Mouse (Mus musculus): ENCODE measurements around the gene Ppm1b. TPM values are rescaled to one million over a fixed set of nuclear protein-coding genes. Genes with fewer than 3 reads are reported as not detected.

Ppm1b gene
- polyA plus RNA-seq, 1 experiment from 2014 or later = 36.9 TPM

GRCm38 (mm10) chr17:84988514-84988913 lies 32.0 kb downstream of the Ppm1b start:
- H3K4me1 ChIP-seq (replicated peaks; ENCODE audit: control insufficient read depth, insufficient read depth) = 0 out of 2 replicates have a peak, but pooled peaks cover 3% of the 10 kb centered on the region
- ATAC-seq (ENCODE audit: low FRiP score, low TSS enrichment) = no peak
- DNase-seq (ENCODE audit: low spot score) = no peak
- no peak overlapping the region for H3K4me2 ChIP-seq (replicated peaks; ENCODE audit: low read depth)
- TF ChIP-seq EP300 (optimal IDR thresholded peaks at IDR 0.05) (no peak), CTCF (IDR thresholded peaks at IDR 0.05; ENCODE audit: low read depth) (no peak)
- H3K27ac ChIP-seq (replicated peaks) = no peak overlapping the region
- H3K27me3 ChIP-seq (ENCODE audit: control insufficient read depth, insufficient read depth, low read length) = no peaks in the 10 kb centered on the region
- no peaks in the 10 kb centered on the region for H3K36me3 ChIP-seq (ENCODE audit: control insufficient read depth, insufficient read depth, low read length)
- H3K9me3 ChIP-seq (ENCODE audit: control insufficient read depth, low read length) = no peaks in the 10 kb centered on the region
- H3K4me3 ChIP-seq (ENCODE audit: low read depth, low read length) = no peak overlapping the region
- H3K9ac ChIP-seq (ENCODE audit: low read length) = no peak overlapping the region

DNA sequence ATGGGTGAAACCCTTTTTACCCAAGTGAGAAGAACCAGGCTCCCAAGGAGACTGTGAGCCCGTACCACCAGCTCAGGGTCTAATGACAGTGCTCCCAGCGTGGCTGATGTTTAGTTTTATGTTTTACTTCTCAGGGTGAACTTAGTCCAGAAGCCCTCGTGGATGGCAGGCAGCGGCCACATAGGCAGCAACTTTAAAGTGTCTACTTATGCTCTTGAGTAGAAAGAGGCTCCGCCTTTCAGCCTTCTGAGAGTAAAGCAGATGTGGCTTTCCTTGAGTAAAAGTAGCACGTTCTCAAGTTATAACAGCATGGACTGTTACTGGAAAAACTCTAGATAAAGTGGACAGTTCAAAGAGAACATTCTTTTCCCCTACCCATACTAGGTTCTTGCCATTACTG lies 39.3 kb downstream of the Ppm1b start:
- no peak for DNase-seq (ENCODE audit: low spot score)
- Histone ChIP-seq H3K9ac (ENCODE audit: low read length) (no peak overlapping the region), H3K27me3 (ENCODE audit: control insufficient read depth, insufficient read depth, low read length) (no peaks in the 10 kb centered on the region), H3K4me3 (ENCODE audit: low read depth, low read length) (no peak overlapping the region), H3K36me3 (ENCODE audit: control insufficient read depth, insufficient read depth, low read length) (no peaks in the 10 kb centered on the region), H3K4me1 (replicated peaks; ENCODE audit: control insufficient read depth, insufficient read depth) (no peaks in the 10 kb centered on the region), H3K9me3 (ENCODE audit: control insufficient read depth, low read length) (no peaks in the 10 kb centered on the region), H3K27ac (replicated peaks) (no peak overlapping the region), H3K4me2 (replicated peaks; ENCODE audit: low read depth) (no peak overlapping the region)
- no peak for TF ChIP-seq EP300 (optimal IDR thresholded peaks at IDR 0.05)
- no peak for ATAC-seq (ENCODE audit: low FRiP score, low TSS enrichment)
- WGBS = 75% methylated on average over 6 of the region's 6 CpGs

GRCm38 (mm10) chr17:84997639-84998038 lies 41.1 kb downstream of the Ppm1b start:
- ATAC-seq (ENCODE audit: low FRiP score, low TSS enrichment) (no peak), DNase-seq (ENCODE audit: low spot score) (no peak)
- no peak overlapping the region for H3K9ac ChIP-seq (ENCODE audit: low read length)
- H3K36me3 ChIP-seq (ENCODE audit: control insufficient read depth, insufficient read depth, low read length) = no peaks in the 10 kb centered on the region
- no peaks in the 10 kb centered on the region for H3K9me3 ChIP-seq (ENCODE audit: control insufficient read depth, low read length)
- H3K4me2 ChIP-seq (replicated peaks; ENCODE audit: low read depth) = no peak overlapping the region
- no peak for TF ChIP-seq CTCF (IDR thresholded peaks at IDR 0.05; ENCODE audit: low read depth)
- no peak for TF ChIP-seq EP300 (optimal IDR thresholded peaks at IDR 0.05)
- WGBS = 67% methylated on average over 1 of the region's 1 CpGs
- no peaks in the 10 kb centered on the region for H3K27me3 ChIP-seq (ENCODE audit: control insufficient read depth, insufficient read depth, low read length)
- no peak overlapping the region for H3K27ac ChIP-seq (replicated peaks)
- H3K4me3 ChIP-seq (ENCODE audit: low read depth, low read length) = no peak overlapping the region
- no peaks in the 10 kb centered on the region for H3K4me1 ChIP-seq (replicated peaks; ENCODE audit: control insufficient read depth, insufficient read depth)

- H3K4me1 ChIP-seq (replicated peaks; ENCODE audit: control insufficient read depth, insufficient read depth) = no peaks in the 10 kb centered on the region
- no peak for DNase-seq (ENCODE audit: low spot score)
- no peak overlapping the region for H3K9ac ChIP-seq (ENCODE audit: low read length)
- H3K27me3 ChIP-seq (ENCODE audit: control insufficient read depth, insufficient read depth, low read length) = no peaks in the 10 kb centered on the region
- no peaks in the 10 kb centered on the region for H3K9me3 ChIP-seq (ENCODE audit: control insufficient read depth, low read length)
- no peak for ATAC-seq (ENCODE audit: low FRiP score, low TSS enrichment)
- no peak overlapping the region for H3K4me3 ChIP-seq (ENCODE audit: low read depth, low read length)
- TF ChIP-seq EP300 (optimal IDR thresholded peaks at IDR 0.05) (no peak), CTCF (IDR thresholded peaks at IDR 0.05; ENCODE audit: low read depth) (no peak)
- H3K4me2 ChIP-seq (replicated peaks; ENCODE audit: low read depth) = no peak overlapping the region
- 81% methylated on average over 10 of the region's 10 CpGs for WGBS
- no peaks in the 10 kb centered on the region for H3K36me3 ChIP-seq (ENCODE audit: control insufficient read depth, insufficient read depth, low read length)
- H3K27ac ChIP-seq (replicated peaks) = no peak overlapping the region
Observed at GRCm38 (mm10) chr17:84999636-85000035, 43.1 kb downstream of the Ppm1b start.

DNA sequence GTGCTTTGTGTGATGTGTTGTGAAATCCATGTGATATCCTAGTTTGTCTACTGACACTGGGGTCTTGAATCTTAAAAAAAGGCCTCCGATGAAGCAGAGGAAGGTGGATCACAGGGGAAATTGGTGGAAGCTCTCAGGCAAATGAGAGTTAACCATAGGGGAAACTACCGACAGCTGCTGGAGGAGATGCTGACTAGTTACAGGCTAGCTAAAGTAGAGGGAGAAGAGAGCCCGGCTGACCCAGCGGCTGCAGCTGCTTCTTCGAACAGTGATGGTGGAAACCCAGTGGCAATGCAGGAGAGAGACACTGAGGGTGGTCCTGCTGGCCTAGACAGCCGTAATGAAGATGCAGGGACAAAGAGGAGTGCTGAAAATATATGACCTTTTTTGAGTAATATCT lies 56.9 kb downstream of the Ppm1b start:
- Histone ChIP-seq H3K27me3 (ENCODE audit: control insufficient read depth, insufficient read depth, low read length) (no peaks in the 10 kb centered on the region), H3K36me3 (ENCODE audit: control insufficient read depth, insufficient read depth, low read length) (0 out of 2 replicates have a peak, but pooled peaks cover 3% of the 10 kb centered on the region), H3K4me3 (ENCODE audit: low read depth, low read length) (no peak overlapping the region), H3K27ac (replicated peaks) (no peak overlapping the region), H3K4me1 (replicated peaks; ENCODE audit: control insufficient read depth, insufficient read depth) (no peaks in the 10 kb centered on the region), H3K9me3 (ENCODE audit: control insufficient read depth, low read length) (no peaks in the 10 kb centered on the region), H3K4me2 (replicated peaks; ENCODE audit: low read depth) (no peak overlapping the region), H3K9ac (ENCODE audit: low read length) (no peak overlapping the region)
- no peak for TF ChIP-seq CTCF (IDR thresholded peaks at IDR 0.05; ENCODE audit: low read depth)
- TF ChIP-seq EP300 (optimal IDR thresholded peaks at IDR 0.05) = no peak
- WGBS = 84% methylated on average over 6 of the region's 6 CpGs
- DNase-seq (ENCODE audit: low spot score) (no peak), ATAC-seq (ENCODE audit: low FRiP score, low TSS enrichment) (no peak)

DNA sequence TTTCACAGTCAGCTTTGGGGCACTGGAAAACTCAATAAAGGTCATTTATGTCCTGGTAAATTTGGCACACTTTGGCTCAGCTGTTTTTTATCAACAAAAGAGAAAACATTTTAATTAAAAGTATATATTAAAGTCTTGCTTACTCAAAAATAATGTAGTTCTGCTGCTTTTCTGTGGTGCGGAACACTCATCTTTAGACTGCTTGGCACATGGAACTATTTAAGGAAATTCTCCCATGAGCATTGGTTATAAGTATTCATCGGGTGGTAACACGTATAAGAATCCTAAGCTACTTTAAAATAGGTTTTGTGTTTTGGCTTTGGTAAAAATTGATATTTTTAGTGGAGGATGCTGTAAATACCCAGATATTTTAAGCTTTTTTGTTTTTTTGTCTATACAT lies 58.1 kb downstream of the Ppm1b start:
- H3K4me2 ChIP-seq (replicated peaks; ENCODE audit: low read depth) = no peak overlapping the region
- H3K27ac ChIP-seq (replicated peaks) = no peak overlapping the region
- H3K27me3 ChIP-seq (ENCODE audit: control insufficient read depth, insufficient read depth, low read length) = no peaks in the 10 kb centered on the region
- 0 out of 2 replicates have a peak, but pooled peaks cover under 1% of the 10 kb centered on the region for H3K36me3 ChIP-seq (ENCODE audit: control insufficient read depth, insufficient read depth, low read length)
- no peak for TF ChIP-seq CTCF (IDR thresholded peaks at IDR 0.05; ENCODE audit: low read depth)
- no peak for TF ChIP-seq EP300 (optimal IDR thresholded peaks at IDR 0.05)
- DNase-seq (ENCODE audit: low spot score) (no peak), ATAC-seq (ENCODE audit: low FRiP score, low TSS enrichment) (no peak)
- H3K4me1 ChIP-seq (replicated peaks; ENCODE audit: control insufficient read depth, insufficient read depth) = no peaks in the 10 kb centered on the region
- H3K4me3 ChIP-seq (ENCODE audit: low read depth, low read length) = no peak overlapping the region
- H3K9me3 ChIP-seq (ENCODE audit: control insufficient read depth, low read length) = no peaks in the 10 kb centered on the region
- H3K9ac ChIP-seq (ENCODE audit: low read length) = no peak overlapping the region
- 93% methylated on average over 3 of the region's 3 CpGs for WGBS
